Mouse (Mus musculus): ENCODE measurements at regions not wholly inside any gene's neighbourhood (a gene's known extent, or its start where the extent isn't known, plus 50 kb on each side); places are given as distances from the start of the nearest gene placed in this dataset.

GRCm38 (mm10) chr11:71625501-71626191, 124.1 kb upstream of the Wscd1 start:
- H3K27me3 ChIP-seq = no peaks in the 10 kb centered on the region
- no peak overlapping the region for H3K4me3 ChIP-seq
- no peaks in the 10 kb centered on the region for H3K9me3 ChIP-seq
- ATAC-seq (ENCODE audit: low FRiP score, low read depth) = no peak
- no peak overlapping the region for H3K9ac ChIP-seq (replicated peaks)
- no peaks in the 10 kb centered on the region for H3K4me1 ChIP-seq
- no peaks in the 10 kb centered on the region for H3K36me3 ChIP-seq
- WGBS = 76% methylated on average over 5 of the region's 5 CpGs
- H3K27ac ChIP-seq (replicated peaks) = no peak overlapping the region
- no peak overlapping the region for H3K4me2 ChIP-seq (replicated peaks)

DNA sequence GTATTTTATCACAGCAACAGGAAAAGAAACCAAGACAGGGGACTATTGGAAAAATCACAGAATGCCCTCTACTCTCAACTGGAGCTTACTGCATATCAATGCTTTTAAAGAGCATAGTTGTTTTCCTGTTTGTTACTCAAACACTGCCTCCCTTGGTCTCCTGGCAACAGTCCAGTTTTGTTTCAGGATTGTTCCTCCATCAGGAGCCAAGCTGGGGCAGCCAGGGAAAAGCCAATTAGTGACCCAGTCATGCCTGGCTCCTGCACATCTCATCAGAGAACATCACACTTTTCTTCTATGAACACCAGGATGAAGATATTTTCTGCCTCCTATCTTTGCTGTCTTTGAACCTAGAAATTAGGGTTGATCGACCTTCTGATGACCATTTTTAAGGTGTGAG, 113.6 kb upstream of the Wscd1 start:
- Histone ChIP-seq H3K27me3 (no peaks in the 10 kb centered on the region), H3K9ac (replicated peaks) (no peak overlapping the region), H3K4me2 (replicated peaks) (no peak overlapping the region), H3K4me1 (peaks cover 10% of the 10 kb centered on the region), H3K36me3 (no peaks in the 10 kb centered on the region), H3K4me3 (no peak overlapping the region), H3K9me3 (no peaks in the 10 kb centered on the region), H3K27ac (replicated peaks) (no peak overlapping the region)
- 63% methylated on average over 1 of the region's 1 CpGs for WGBS
- ATAC-seq (ENCODE audit: low FRiP score, low read depth) = no peak

- no peaks in the 10 kb centered on the region for H3K27me3 ChIP-seq
- no peak overlapping the region for H3K9ac ChIP-seq (replicated peaks)
- no peak overlapping the region for H3K27ac ChIP-seq (replicated peaks)
- H3K9me3 ChIP-seq = no peaks in the 10 kb centered on the region
- peaks cover 10% of the 10 kb centered on the region for H3K4me1 ChIP-seq
- WGBS = 25% methylated on average over 5 of the region's 5 CpGs
- no peak for ATAC-seq (ENCODE audit: low FRiP score, low read depth)
- H3K36me3 ChIP-seq = no peaks in the 10 kb centered on the region
- H3K4me3 ChIP-seq = no peak overlapping the region
- H3K4me2 ChIP-seq (replicated peaks) = no peak overlapping the region
Measured at GRCm38 (mm10) chr11:71636785-71637184, 112.9 kb upstream of the Wscd1 start.

DNA sequence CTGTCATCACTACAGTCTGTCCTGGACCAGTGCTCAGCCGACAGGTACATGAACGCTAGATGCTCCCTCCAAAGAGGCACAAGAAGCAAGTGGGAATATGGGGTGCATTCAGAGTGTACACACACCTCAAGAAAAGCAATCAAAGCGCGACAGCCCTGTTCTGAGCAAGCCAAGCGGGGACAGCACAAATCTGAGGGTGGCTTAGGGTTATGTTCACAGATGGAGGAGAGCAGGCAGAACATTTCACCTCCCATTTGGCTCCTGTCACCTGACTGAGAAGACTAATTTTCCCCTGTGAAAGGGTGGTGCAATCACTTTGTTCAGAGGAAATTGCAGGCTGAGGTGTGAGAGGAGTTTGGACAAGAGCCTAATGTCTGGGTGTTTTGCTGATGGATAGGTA, 106.8 kb upstream of the Wscd1 start:
- no peak for ATAC-seq (ENCODE audit: low FRiP score, low read depth)
- H3K27me3 ChIP-seq = no peaks in the 10 kb centered on the region

DNA sequence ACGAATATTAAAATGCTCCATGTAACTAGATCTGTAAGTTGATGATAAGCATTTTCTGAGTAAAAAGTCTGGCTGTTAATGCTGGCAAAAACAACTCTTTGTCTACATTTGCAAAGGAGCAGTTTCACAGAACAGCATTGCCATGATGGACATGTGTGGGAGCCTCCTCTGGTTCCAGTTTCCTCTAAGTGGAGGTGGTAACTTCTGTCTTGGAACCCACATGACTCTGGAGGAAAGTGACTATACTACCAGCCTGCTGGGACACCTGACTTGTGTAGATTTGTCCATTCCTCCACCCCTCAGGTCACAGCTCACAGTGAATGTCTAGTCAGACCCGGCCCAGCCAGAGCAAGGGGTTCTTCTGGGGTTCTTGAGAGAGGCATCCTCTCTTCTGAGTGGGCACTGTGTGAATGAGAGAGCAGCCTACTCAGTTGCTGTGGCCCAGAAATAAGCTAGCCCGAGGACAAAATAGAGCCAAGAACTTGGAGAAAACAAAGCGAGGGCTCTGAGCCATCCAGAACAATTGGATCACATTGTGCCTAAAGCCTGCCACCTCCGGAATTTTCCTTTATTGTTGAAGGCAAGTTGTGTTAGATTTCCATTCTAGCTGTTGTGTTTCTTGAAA, 97.9 kb upstream of the Wscd1 start:
- ATAC-seq (ENCODE audit: low FRiP score, low read depth) = no peak
- Histone ChIP-seq H3K9ac (replicated peaks) (no peak overlapping the region), H3K4me2 (replicated peaks) (no peak overlapping the region), H3K4me3 (no peak overlapping the region), H3K36me3 (no peaks in the 10 kb centered on the region), H3K9me3 (no peaks in the 10 kb centered on the region), H3K27ac (replicated peaks) (no peak overlapping the region), H3K27me3 (no peaks in the 10 kb centered on the region), H3K4me1 (peaks cover 4% of the 10 kb centered on the region; the same call in 1 of the 2 replicates)
- WGBS = 78% methylated on average over 5 of the region's 5 CpGs

More for the DNA sequence above, 106.8 kb upstream of the Wscd1 start:
- H3K9ac ChIP-seq (replicated peaks) = no peak overlapping the region
- WGBS = 87% methylated on average over 5 of the region's 5 CpGs
- H3K9me3 ChIP-seq = no peaks in the 10 kb centered on the region
- no peaks in the 10 kb centered on the region for H3K36me3 ChIP-seq
- no peaks in the 10 kb centered on the region for H3K4me1 ChIP-seq
- H3K4me2 ChIP-seq (replicated peaks) = no peak overlapping the region
- H3K4me3 ChIP-seq = no peak overlapping the region
- H3K27ac ChIP-seq (replicated peaks) = no peak overlapping the region

- Histone ChIP-seq H3K4me1 (peaks cover 4% of the 10 kb centered on the region; the same call in 1 of the 2 replicates), H3K4me3 (no peak overlapping the region), H3K9ac (replicated peaks) (no peak overlapping the region), H3K27ac (replicated peaks) (no peak overlapping the region), H3K27me3 (no peaks in the 10 kb centered on the region), H3K9me3 (no peaks in the 10 kb centered on the region), H3K4me2 (replicated peaks) (no peak overlapping the region), H3K36me3 (no peaks in the 10 kb centered on the region)
- ATAC-seq (ENCODE audit: low FRiP score, low read depth) = no peak
- WGBS = 76% methylated on average over 5 of the region's 5 CpGs
Measured at GRCm38 (mm10) chr11:71652381-71652775, 97.3 kb upstream of the Wscd1 start.

DNA sequence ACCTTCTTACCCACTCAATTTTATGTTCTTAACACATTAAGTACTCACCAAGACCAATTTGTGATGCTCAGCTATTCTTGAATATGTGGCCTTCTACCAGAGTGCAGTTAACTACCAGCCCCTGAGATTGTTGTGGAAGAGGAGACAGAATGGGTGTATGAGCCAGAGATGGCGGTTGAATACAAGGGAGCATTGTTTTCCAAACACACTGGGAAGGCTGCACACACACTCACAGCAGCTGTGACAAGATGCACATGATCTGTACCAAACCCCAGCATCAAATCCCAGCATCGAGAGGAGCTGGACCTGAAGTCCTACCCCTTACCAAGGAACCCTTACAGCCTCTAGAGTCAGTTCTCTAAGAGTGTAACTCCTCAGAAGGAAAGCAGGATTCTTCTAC, 91.4 kb upstream of the Wscd1 start:
- H3K9ac ChIP-seq (replicated peaks) = no peak overlapping the region
- H3K4me3 ChIP-seq = no peak overlapping the region
- no peaks in the 10 kb centered on the region for H3K27me3 ChIP-seq
- no peaks in the 10 kb centered on the region for H3K9me3 ChIP-seq
- no peak overlapping the region for H3K27ac ChIP-seq (replicated peaks)
- no peak overlapping the region for H3K4me2 ChIP-seq (replicated peaks)
- no peaks in the 10 kb centered on the region for H3K36me3 ChIP-seq
- 61% methylated on average over 2 of the region's 2 CpGs for WGBS
- no peak for ATAC-seq (ENCODE audit: low FRiP score, low read depth)
- H3K4me1 ChIP-seq = no peaks in the 10 kb centered on the region

- no peak overlapping the region for H3K27ac ChIP-seq (replicated peaks)
- H3K9me3 ChIP-seq = no peaks in the 10 kb centered on the region
- no peak overlapping the region for H3K4me3 ChIP-seq
- ATAC-seq (ENCODE audit: low FRiP score, low read depth) = no peak
- H3K36me3 ChIP-seq = no peaks in the 10 kb centered on the region
- 76% methylated on average over 19 of the region's 19 CpGs for WGBS
- no peaks in the 10 kb centered on the region for H3K27me3 ChIP-seq
- H3K9ac ChIP-seq (replicated peaks) = no peak overlapping the region
- H3K4me2 ChIP-seq (replicated peaks) = no peak overlapping the region
- H3K4me1 ChIP-seq = no peaks in the 10 kb centered on the region
Measured at GRCm38 (mm10) chr11:71670111-71671050, 79.3 kb upstream of the Wscd1 start.

DNA sequence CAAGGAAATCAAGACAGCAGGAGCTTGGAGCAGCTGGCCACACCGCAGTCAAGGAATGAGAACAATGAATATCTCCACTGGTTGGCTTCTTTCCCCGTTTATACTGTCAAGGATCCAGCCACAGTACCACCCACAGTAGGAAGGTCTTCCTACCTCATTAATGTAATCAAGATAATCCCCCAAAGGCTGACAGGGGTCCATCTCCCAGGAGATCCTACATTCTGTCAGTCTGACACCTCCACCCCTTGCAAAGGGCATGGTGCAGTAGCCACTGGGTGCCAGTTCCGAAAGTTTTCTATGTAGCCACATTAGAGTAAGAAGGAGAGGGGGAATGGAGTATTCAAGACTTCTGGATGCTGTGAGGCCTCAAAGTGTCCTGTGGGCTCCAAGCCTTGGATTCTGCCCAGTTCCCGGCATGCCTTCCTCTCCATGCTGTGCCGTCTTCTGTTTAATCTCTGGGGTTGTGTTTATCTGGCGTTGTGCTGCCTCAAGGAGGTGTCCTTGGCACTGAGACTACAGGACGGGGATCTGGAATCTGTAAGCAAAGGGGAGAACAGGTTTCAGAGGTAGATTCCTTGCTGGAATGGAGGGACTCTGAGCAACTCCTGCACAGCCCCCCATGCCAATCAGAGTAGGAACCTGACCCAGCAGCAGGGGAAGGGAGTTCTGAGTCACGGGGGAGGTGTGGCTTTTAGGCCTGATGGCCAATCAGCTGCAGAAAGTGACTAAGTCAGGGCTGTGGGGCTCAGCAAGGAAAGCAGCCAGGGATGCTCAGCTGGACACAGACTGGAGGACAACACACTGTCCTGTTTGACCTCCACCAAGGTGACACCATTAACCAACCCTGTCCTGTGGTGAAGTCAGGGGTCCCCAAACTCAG, 77.3 kb upstream of the Wscd1 start:
- no peak for ATAC-seq (ENCODE audit: low FRiP score, low read depth)
- no peaks in the 10 kb centered on the region for H3K36me3 ChIP-seq
- peaks cover 3% of the 10 kb centered on the region; the same call in 1 of the 2 replicates for H3K4me1 ChIP-seq
- 51% methylated on average over 8 of the region's 8 CpGs for WGBS
- 0 out of 2 replicates have a peak, but pooled peaks cover 5% of the 10 kb centered on the region for H3K27me3 ChIP-seq
- H3K27ac ChIP-seq (replicated peaks) = no peak overlapping the region
- H3K9ac ChIP-seq (replicated peaks) = no peak overlapping the region
- H3K9me3 ChIP-seq = no peaks in the 10 kb centered on the region
- H3K4me3 ChIP-seq = no peak overlapping the region
- H3K4me2 ChIP-seq (replicated peaks) = no peak overlapping the region

- H3K4me3 ChIP-seq = no peak overlapping the region
- peaks cover 3% of the 10 kb centered on the region; the same call in 1 of the 2 replicates for H3K4me1 ChIP-seq
- no peak overlapping the region for H3K9ac ChIP-seq (replicated peaks)
- no peaks in the 10 kb centered on the region for H3K36me3 ChIP-seq
- no peak overlapping the region for H3K27ac ChIP-seq (replicated peaks)
- H3K4me2 ChIP-seq (replicated peaks) = no peak overlapping the region
- 0 out of 2 replicates have a peak, but pooled peaks cover 5% of the 10 kb centered on the region for H3K27me3 ChIP-seq
- no peaks in the 10 kb centered on the region for H3K9me3 ChIP-seq
- peak; percentile 65; the same call in 1 of the 2 replicates for ATAC-seq (ENCODE audit: low FRiP score, low read depth)
- WGBS = 45% methylated on average over 5 of the region's 5 CpGs
Measured at GRCm38 (mm10) chr11:71674319-71674718, 75.4 kb upstream of the Wscd1 start.

- no peak overlapping the region for H3K4me2 ChIP-seq (replicated peaks)
- H3K9ac ChIP-seq (replicated peaks) = no peak overlapping the region
- WGBS = 74% methylated on average over 3 of the region's 3 CpGs
- no peaks in the 10 kb centered on the region for H3K9me3 ChIP-seq
- ATAC-seq (ENCODE audit: low FRiP score, low read depth) = no peak
- H3K4me1 ChIP-seq = peaks cover 5% of the 10 kb centered on the region; the same call in 1 of the 2 replicates
- no peaks in the 10 kb centered on the region for H3K36me3 ChIP-seq
- H3K27me3 ChIP-seq = 0 out of 2 replicates have a peak, but pooled peaks cover 5% of the 10 kb centered on the region
- H3K27ac ChIP-seq (replicated peaks) = no peak overlapping the region
- no peak overlapping the region for H3K4me3 ChIP-seq
Measured at GRCm38 (mm10) chr11:71675714-71676313, 73.9 kb upstream of the Wscd1 start.
